19 mouse cellular contexts compared by ENCODE assay signal in genomic region chr13:84437586-84438443, GRCm38 (mm10).
DNase-seq lines count a peak whose midpoint lies in the region; ATAC-seq and TF ChIP-seq lines count a peak whose summit lies in the region.
"Had no signal": no experiment of that assay in that cellular context is flagged by ENCODE, and none has a peak within 500 bp of the region (broad histone marks: within the 10 kb centered on the region; RNA-seq: fewer than 3 reads in every experiment).

No protein-coding gene starts in this region.

- H3K4me1 ChIP-seq in midbrain, embryonic 11.5 days (ENCODE audit: control insufficient read depth, insufficient read depth, low read length): no peaks in the 10 kb centered on the region
- H3K4me1 ChIP-seq in midbrain, embryonic 15.5 days: no peaks in the 10 kb centered on the region
- peaks cover 2% of the 10 kb centered on the region for H3K4me1 ChIP-seq in forebrain, embryonic 16.5 days (replicated peaks; ENCODE audit: control insufficient read depth, insufficient read depth, low read length)
- H3K4me1 ChIP-seq: embryonic facial prominence, embryonic 15.5 days; heart, embryonic 12.5 days; hindbrain, embryonic 10.5 days; intestine, embryonic 15.5 days had no signal

- H3K9ac ChIP-seq in midbrain, embryonic 11.5 days (ENCODE audit: low read length): no peak overlapping the region
- no peak overlapping the region for H3K9ac ChIP-seq in midbrain, embryonic 15.5 days
- no peak overlapping the region for H3K9ac ChIP-seq in forebrain, embryonic 16.5 days (replicated peaks; ENCODE audit: low read depth, low read length)
- H3K9ac ChIP-seq: embryonic facial prominence, embryonic 15.5 days; heart, embryonic 12.5 days; hindbrain, embryonic 14.5 days; intestine, embryonic 15.5 days had no signal

- TF ChIP-seq CTCF in brain, embryonic 14.5 days (IDR thresholded peaks at IDR 0.05; ENCODE audit: borderline replicate concordance, extremely low read depth, insufficient read depth, insufficient read length): no peak

- DNase-seq in midbrain, embryonic 11.5 days (ENCODE audit: low spot score, missing footprints): no peak
- DNase-seq in Muller cell, postnatal 12 days (ENCODE audit: inconsistent ontology term): peak; percentile 67
- DNase-seq in brain, embryonic 14.5 days (ENCODE audit: low read depth): peak; percentile 83
- DNase-seq in lung, postnatal 4 days: no peak
- DNase-seq: adrenal gland, adult 8-10 months; adrenal gland, postnatal 36 days; cerebellum, adult 11-12 months; cerebellum, adult 9-10 months; cerebellum, postnatal 25 days; gastrocnemius, adult 2 months; gastrocnemius, postnatal 25 days had no signal

- 70% methylated on average over 5 of the region's 5 CpGs for WGBS in midbrain, embryonic 11.5 days
- WGBS in midbrain, embryonic 15.5 days: 58% methylated on average over 5 of the region's 5 CpGs
- 7% methylated on average over 5 of the region's 5 CpGs for WGBS in forebrain, embryonic 16.5 days

- no peaks in the 10 kb centered on the region for H3K27me3 ChIP-seq in midbrain, embryonic 11.5 days (ENCODE audit: control insufficient read depth, insufficient read depth, low read length)
- H3K27me3 ChIP-seq in midbrain, embryonic 15.5 days (replicated peaks): no peaks in the 10 kb centered on the region
- H3K27me3 ChIP-seq in forebrain, embryonic 16.5 days (replicated peaks; ENCODE audit: control insufficient read depth, insufficient read depth, low read length): no peaks in the 10 kb centered on the region
- H3K27me3 ChIP-seq: embryonic facial prominence, embryonic 15.5 days; heart, embryonic 12.5 days; intestine, embryonic 15.5 days had no signal

- 0 out of 2 replicates have a peak, but pooled peaks have one; percentile 44 for ATAC-seq in midbrain, embryonic 11.5 days (ENCODE audit: low FRiP score)
- no peak for ATAC-seq in midbrain, embryonic 15.5 days (replicated peaks)
- ATAC-seq in forebrain, embryonic 16.5 days: peak; percentile 40; the same call in 1 of the 2 replicates
- ATAC-seq: intestine, embryonic 15.5 days had no signal

- no peak overlapping the region for H3K4me2 ChIP-seq in midbrain, embryonic 11.5 days
- H3K4me2 ChIP-seq in midbrain, embryonic 15.5 days: no peak overlapping the region
- no peak overlapping the region for H3K4me2 ChIP-seq in forebrain, embryonic 16.5 days (ENCODE audit: low read length)
- H3K4me2 ChIP-seq: embryonic facial prominence, embryonic 15.5 days; heart, embryonic 12.5 days; hindbrain, embryonic 14.5 days; intestine, embryonic 15.5 days had no signal

- no peaks in the 10 kb centered on the region for H3K36me3 ChIP-seq in midbrain, embryonic 11.5 days (ENCODE audit: control insufficient read depth, insufficient read depth, low read length)
- no peaks in the 10 kb centered on the region for H3K36me3 ChIP-seq in midbrain, embryonic 15.5 days (replicated peaks)
- H3K36me3 ChIP-seq in forebrain, embryonic 16.5 days (ENCODE audit: control insufficient read depth, insufficient read depth): no peaks in the 10 kb centered on the region
- H3K36me3 ChIP-seq: embryonic facial prominence, embryonic 15.5 days; heart, embryonic 12.5 days; hindbrain, embryonic 10.5 days; intestine, embryonic 15.5 days had no signal

- no peak for TF ChIP-seq POLR2A in brain, embryonic 14.5 days (IDR thresholded peaks at IDR 0.05; ENCODE audit: borderline replicate concordance, extremely low read depth, insufficient read depth, insufficient read length, poor library complexity, severe bottlenecking)

- no peak overlapping the region for H3K27ac ChIP-seq in midbrain, embryonic 11.5 days (ENCODE audit: low read depth, low read length)
- H3K27ac ChIP-seq in midbrain, embryonic 15.5 days: no peak overlapping the region
- no peak overlapping the region for H3K27ac ChIP-seq in forebrain, embryonic 16.5 days (ENCODE audit: low read length)
- H3K27ac ChIP-seq: embryonic facial prominence, embryonic 15.5 days; gastrocnemius, adult 2 months; hindbrain, embryonic 10.5 days; hindbrain, embryonic 14.5 days; intestine, embryonic 15.5 days had no signal

- H3K4me3 ChIP-seq in midbrain, embryonic 11.5 days (ENCODE audit: low read depth, low read length): no peak overlapping the region
- H3K4me3 ChIP-seq in midbrain, embryonic 15.5 days: no peak overlapping the region
- H3K4me3 ChIP-seq in forebrain, embryonic 16.5 days (replicated peaks; ENCODE audit: low read length): no peak overlapping the region
- H3K4me3 ChIP-seq: embryonic facial prominence, embryonic 15.5 days; erythroblast, embryonic 14.5 days; gastrocnemius, adult 2 months; heart, embryonic 12.5 days; hindbrain, embryonic 10.5 days; intestine, embryonic 15.5 days had no signal

- H3K9me3 ChIP-seq in midbrain, embryonic 11.5 days (ENCODE audit: control insufficient read depth, low read length): no peaks in the 10 kb centered on the region
- H3K9me3 ChIP-seq in midbrain, embryonic 15.5 days: no peaks in the 10 kb centered on the region
- no peaks in the 10 kb centered on the region for H3K9me3 ChIP-seq in forebrain, embryonic 16.5 days (ENCODE audit: control insufficient read depth, low read length)
- H3K9me3 ChIP-seq: embryonic facial prominence, embryonic 15.5 days; heart, embryonic 12.5 days; hindbrain, embryonic 10.5 days; intestine, embryonic 15.5 days had no signal

Comparison
In these comparisons a context has a peak if more than half of its experiments do, and no peak if none do; other contexts are left out.
1. DNase-seq: peak in Muller cell, postnatal 12 days (single experiment) and brain, embryonic 14.5 days (single experiment); none in midbrain, embryonic 11.5 days (single experiment) and lung, postnatal 4 days (0 of 2).